Mouse (Mus musculus) stomach, postnatal 0 days (tissue): Measurements from ENCODE around the gene Tapt1.

Experiments
- CTCF ChIP-seq: IDR thresholded peaks from 2 replicates; pipeline ENCODE4 v1.5.1; 2016; ENCODE audit warnings: antibody characterized with exemption, low read depth, mild to moderate bottlenecking, moderate library complexity
- EP300 ChIP-seq: optimal IDR thresholded peaks from 2 replicates; pipeline ENCODE3; 2016; ENCODE audit warnings: antibody characterized with exemption

DNA sequence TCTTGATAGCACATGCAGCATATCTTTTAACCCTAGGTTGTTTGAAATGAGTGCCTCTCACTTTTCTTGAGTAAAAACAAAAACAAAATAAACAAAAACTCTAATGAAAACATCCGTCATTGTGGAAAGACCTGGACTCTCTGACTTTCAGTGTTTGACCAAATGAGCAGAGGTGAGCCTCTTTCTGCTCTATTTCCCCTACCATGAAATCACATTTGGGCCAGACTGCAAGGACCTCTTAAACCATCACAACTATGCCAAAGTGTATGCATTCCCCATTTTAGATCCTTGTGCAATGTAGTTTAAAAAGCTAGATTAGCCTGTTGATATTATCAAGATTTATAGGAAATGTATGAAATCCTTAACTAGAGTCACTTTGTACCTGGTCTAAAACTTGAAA, 1.9 kb upstream of the Tapt1 start:
- TF ChIP-seq EP300 (no peak), CTCF (no peak)
